Mouse (Mus musculus): Measurements from ENCODE around the gene Gm6020. TPM values are rescaled to one million over a fixed set of nuclear protein-coding genes. Genes with fewer than 3 reads are reported as not detected.

Gene Gm6020
- polyA plus RNA-seq, 1 experiment: not detected

DNA sequence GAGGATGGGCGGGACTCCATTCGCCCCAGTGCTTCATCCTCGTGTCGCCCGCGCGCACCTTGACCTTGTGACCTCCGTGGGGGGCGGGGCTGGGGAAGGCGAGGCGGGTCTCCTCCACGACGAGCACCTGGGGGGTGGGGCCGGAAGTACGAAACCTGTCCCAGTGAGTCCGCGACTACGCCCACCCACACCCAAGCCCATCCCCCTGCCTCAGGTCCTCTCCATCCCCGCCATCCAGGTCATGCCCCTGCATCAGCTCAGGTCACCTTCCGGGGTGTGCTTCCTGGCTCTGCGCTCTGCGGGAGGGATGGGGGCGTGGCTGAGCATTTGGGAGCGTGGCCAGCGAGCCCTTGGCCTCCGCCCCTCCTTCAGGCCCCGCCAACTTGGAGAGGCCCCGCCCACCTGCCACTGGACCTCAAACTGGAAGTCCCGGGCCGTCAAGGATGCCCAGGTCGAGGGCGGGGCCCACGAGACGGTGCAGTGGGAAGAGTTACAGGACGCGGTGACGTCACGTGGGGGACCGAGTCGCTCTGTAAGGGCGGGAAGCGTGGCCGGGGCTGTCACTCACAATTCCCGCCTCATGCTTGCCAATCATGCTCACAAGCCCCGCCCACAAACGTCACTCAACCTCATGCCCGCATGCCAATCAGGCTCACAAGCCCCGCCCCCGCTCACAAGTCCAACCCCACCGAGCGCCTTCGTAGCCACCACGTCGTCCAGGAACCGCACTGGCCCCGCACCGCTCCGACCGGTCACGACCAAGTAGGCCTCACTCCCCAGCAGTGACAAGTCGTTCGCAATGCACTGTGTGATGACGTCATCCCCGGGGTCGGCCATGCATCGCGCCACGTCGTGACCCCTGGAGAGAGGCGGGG, 42.1 kb downstream of the Gm6020 start:
- DNase-seq (ENCODE audit: low read depth in 1 of 2, low spot score in 2 of 2): peak; percentile 59
- Histone ChIP-seq H3K27ac (ENCODE audit: insufficient read depth, low read length) (peak overlapping the region; percentile 78; the same call in 1 of the 2 replicates), H3K4me1 (ENCODE audit: control insufficient read depth, insufficient read depth, insufficient read length) (peaks cover 8% of the 10 kb centered on the region; the same call in 1 of the 2 replicates), H3K4me3 (ENCODE audit: extremely low read depth, insufficient read depth, insufficient read length) (peak overlapping the region; percentile 66; the same call in 1 of the 2 replicates), H3K36me3 (ENCODE audit: control insufficient read depth, insufficient read depth, low read length) (no peaks in the 10 kb centered on the region), H3K27me3 (ENCODE audit: control insufficient read depth, insufficient read depth, low read length) (no peaks in the 10 kb centered on the region)
- TF ChIP-seq CTCF (IDR thresholded peaks at IDR 0.05; ENCODE audit: extremely low read depth, insufficient read depth, insufficient read length, insufficient replicate concordance) (no peak), POLR2A (IDR thresholded peaks at IDR 0.05; ENCODE audit: low read depth, low read length) (no peak)
- WGBS: 30% methylated on average over 70 of the region's 70 CpGs

DNA sequence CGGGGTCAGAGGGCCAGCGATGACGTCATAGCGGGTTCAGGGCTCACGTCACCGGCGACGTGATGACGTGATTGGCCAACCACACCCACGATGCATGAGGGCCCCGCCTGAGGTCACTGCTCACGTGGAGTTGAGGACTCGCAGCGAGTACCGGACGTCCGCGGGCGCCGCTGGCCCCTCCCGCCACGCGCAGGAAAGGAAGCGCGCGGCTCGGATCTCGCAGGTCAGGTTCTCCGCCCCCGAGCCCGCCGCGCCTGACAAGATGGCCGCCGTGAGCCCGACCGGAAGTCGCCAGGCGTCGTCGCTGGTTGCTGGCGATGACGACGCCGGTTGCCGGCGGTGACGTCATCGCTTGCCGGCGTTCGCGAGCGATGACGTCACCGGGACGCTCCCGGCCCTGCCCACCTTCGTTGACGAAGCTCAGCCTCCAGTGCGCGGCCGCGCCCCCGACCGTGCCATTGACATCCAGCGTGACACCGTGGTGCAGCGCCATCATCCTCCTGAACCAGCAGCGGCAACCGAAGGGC, 42.8 kb downstream of the Gm6020 start:
- WGBS: 1% methylated on average over 71 of the region's 71 CpGs
- Histone ChIP-seq H3K27ac (ENCODE audit: insufficient read depth, low read length) (peak overlapping the region; percentile 78), H3K4me3 (ENCODE audit: extremely low read depth, insufficient read depth, insufficient read length) (peak overlapping the region; percentile 66), H3K36me3 (ENCODE audit: control insufficient read depth, insufficient read depth, low read length) (no peaks in the 10 kb centered on the region), H3K27me3 (ENCODE audit: control insufficient read depth, insufficient read depth, low read length) (no peaks in the 10 kb centered on the region), H3K4me1 (ENCODE audit: control insufficient read depth, insufficient read depth, insufficient read length) (peaks cover 8% of the 10 kb centered on the region; the same call in 1 of the 2 replicates)
- DNase-seq (ENCODE audit: low read depth in 1 of 2, low spot score in 2 of 2): peak; percentile 67 to 76
- no peak for TF ChIP-seq POLR2A (IDR thresholded peaks at IDR 0.05; ENCODE audit: low read depth, low read length)
- TF ChIP-seq CTCF (IDR thresholded peaks at IDR 0.05; ENCODE audit: extremely low read depth, insufficient read depth, insufficient read length, insufficient replicate concordance): no peak

DNA sequence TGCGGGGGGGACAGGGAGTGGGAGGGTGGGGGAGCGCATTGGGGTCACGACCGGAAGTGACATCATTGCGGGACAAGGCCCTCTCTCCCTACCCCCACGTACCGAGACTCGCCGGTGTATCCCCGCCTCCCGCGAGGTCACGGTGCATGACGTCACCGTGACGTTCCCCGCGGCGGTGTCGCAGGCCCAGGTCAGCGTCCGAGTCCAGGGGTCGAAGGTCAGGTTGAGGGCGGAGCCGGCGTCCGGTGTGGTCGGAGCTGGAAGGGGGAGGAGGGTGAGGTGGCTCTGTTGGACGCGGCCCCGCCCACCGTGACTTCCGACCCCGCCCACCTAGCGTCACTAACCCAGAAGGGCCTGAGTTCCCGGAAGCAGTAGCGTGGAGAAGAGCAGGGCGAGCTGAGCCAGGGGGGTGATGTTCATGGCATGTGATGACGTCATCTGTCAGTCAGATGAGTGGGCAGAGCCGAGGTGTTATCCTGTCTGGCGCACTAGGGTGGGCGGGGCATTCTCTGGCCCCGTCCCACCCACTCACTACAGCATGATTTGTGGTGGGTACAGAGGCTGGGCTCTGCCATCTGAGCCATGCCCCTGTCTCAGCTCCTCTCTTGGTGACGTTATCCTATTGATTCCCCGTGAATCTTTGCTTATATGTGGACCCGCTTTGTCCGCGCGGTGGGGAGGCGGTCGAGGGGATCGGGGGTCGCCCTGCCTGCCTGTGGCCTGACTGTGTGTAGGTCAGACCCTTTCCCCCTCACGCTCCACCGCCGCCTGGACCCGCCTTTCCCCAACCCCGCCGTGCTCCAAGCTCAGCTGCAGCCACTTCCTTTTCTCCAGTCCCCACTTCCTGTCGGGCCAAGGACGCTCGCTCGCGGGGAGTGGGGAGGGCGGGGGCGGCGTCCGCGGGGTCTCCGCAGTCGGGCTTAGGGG, 43.5 kb downstream of the Gm6020 start:
- no peaks in the 10 kb centered on the region for H3K36me3 ChIP-seq (ENCODE audit: control insufficient read depth, insufficient read depth, low read length)
- H3K4me1 ChIP-seq (ENCODE audit: control insufficient read depth, insufficient read depth, insufficient read length): peaks cover 8% of the 10 kb centered on the region; the same call in 1 of the 2 replicates
- no peaks in the 10 kb centered on the region for H3K27me3 ChIP-seq (ENCODE audit: control insufficient read depth, insufficient read depth, low read length)
- H3K27ac ChIP-seq (ENCODE audit: insufficient read depth, low read length): peak overlapping the region; percentile 78
- peak overlapping the region; percentile 66 for H3K4me3 ChIP-seq (ENCODE audit: extremely low read depth, insufficient read depth, insufficient read length)
- DNase-seq (ENCODE audit: low read depth in 1 of 2, low spot score in 2 of 2): peak; percentile 89 to 97
- no peak for TF ChIP-seq CTCF (IDR thresholded peaks at IDR 0.05; ENCODE audit: extremely low read depth, insufficient read depth, insufficient read length, insufficient replicate concordance)
- TF ChIP-seq POLR2A (IDR thresholded peaks at IDR 0.05; ENCODE audit: low read depth, low read length): no peak
- WGBS: 1% methylated on average over 66 of the region's 71 CpGs

DNA sequence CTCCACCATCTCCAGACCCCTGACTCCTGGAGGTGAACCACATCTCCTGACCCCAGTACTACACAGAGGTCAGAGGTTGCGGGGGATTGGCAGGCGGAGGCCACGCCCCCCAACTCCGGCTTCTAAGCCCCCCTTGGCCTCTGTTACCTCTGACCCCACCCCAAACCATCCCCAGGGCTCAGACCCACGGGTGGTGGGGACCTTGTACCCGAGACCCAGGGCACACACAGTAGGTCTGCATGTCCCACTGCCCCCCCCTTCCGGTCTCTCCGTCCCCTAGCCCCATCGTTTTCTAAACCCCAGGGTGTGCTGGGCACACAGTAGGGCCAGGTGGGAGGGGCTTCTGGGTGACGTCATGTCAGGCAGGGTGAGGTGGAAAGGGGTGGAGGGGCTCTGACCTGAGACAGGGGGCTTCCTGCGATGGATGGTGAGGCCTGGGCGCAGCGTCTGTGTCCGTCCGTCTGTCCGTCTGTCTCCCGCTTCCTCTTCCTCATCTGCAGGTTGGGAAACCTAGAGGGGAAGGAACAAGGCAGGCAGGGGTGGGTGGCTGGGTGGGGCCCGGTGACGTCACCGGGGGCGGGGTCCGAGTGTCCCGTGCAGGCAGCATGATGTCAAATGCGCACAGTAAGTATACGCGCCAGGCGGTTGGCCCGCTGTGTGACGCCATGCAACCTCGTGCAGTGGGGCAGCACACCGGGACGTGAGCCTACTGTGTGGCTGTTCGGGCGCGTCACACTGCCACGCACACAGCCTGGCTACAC, 44.4 kb downstream of the Gm6020 start, which contains the start of gene Csf2ra:
Gene Csf2ra (minus strand): TSS at position 489 of the 761 bp plus-strand sequence.
- H3K36me3 ChIP-seq (ENCODE audit: control insufficient read depth, insufficient read depth, low read length): no peaks in the 10 kb centered on the region
- H3K27ac ChIP-seq (ENCODE audit: insufficient read depth, low read length): peak within 1 kb of the TSS; percentile 78
- peak within 1 kb of the TSS; percentile 66 for H3K4me3 ChIP-seq (ENCODE audit: extremely low read depth, insufficient read depth, insufficient read length)
- 60% methylated on average over 36 of the region's 36 CpGs for WGBS
- H3K27me3 ChIP-seq (ENCODE audit: control insufficient read depth, insufficient read depth, low read length): no peaks in the 10 kb centered on the region
- TF ChIP-seq CTCF (IDR thresholded peaks at IDR 0.05; ENCODE audit: extremely low read depth, insufficient read depth, insufficient read length, insufficient replicate concordance) (no peak), POLR2A (IDR thresholded peaks at IDR 0.05; ENCODE audit: low read depth, low read length) (no peak)
- DNase-seq (ENCODE audit: low read depth in 1 of 2, low spot score in 2 of 2): peak in 1 of 2 experiments; percentile 31
- peaks cover 8% of the 10 kb centered on the region; the same call in 1 of the 2 replicates for H3K4me1 ChIP-seq (ENCODE audit: control insufficient read depth, insufficient read depth, insufficient read length)

Other genes with a start within 250 kb of the Gm6020 start
- gene Zfp950, start 43.0 kb upstream of the Gm6020 start, polyA plus RNA-seq (2012; rRNA removed): 3.5 TPM in 2 replicates
- not detected in 2 replicates for gene Gm7102, start 7.6 kb upstream of the Gm6020 start, polyA plus RNA-seq (2012; rRNA removed)
- gene Csf2ra, start 44.5 kb downstream of the Gm6020 start, polyA plus RNA-seq (2012; rRNA removed): 419 and 523 TPM in 2 replicates
- not detected in 2 replicates for gene Gm21060, start 113.2 kb downstream of the Gm6020 start, polyA plus RNA-seq (2012; rRNA removed)

Measured in spleen, adult 2 months (tissue).